Mouse (Mus musculus): ENCODE results near the gene Adamtsl5. TPM values are rescaled to one million over a fixed set of nuclear protein-coding genes. Genes with fewer than 3 reads are reported as not detected.

Adamtsl5 gene
- total and polyA plus RNA-seq, 3 experiments = 71.9 to 85.2 (median 84.5) TPM

- Histone ChIP-seq H3K79me2 (replicated peaks; ENCODE audit: control insufficient read depth, insufficient read depth, low read length) (peaks cover 4% of the 10 kb centered on the region), H3K4me3 (no peak overlapping the region), H3K36me3 (ENCODE audit: control insufficient read depth, insufficient read depth, low read length) (no peaks in the 10 kb centered on the region), H3K27me3 (ENCODE audit: control insufficient read depth, insufficient read depth, low read length) (no peaks in the 10 kb centered on the region), H3K4me1 (ENCODE audit: control insufficient read depth, insufficient read depth, low read length) (peaks cover 3% of the 10 kb centered on the region), H3K27ac (no peak overlapping the region), H3K9ac (ENCODE audit: low read depth, low read length) (no peak overlapping the region)
- 84% methylated on average over 7 of the region's 7 CpGs for WGBS
- no peak for DNase-seq
- TF ChIP-seq POLR2A (IDR thresholded peaks at IDR 0.05; ENCODE audit: insufficient read depth, low read depth, low read length) (no peak), CTCF (IDR thresholded peaks at IDR 0.05) (no peak)
- intact Hi-C loops (cut with DNase I) = no loop called here
Observed at GRCm38 (mm10) chr10:80382641-80383365, 34.6 kb upstream of the Adamtsl5 start.

GRCm38 (mm10) chr10:80377716-80378115 lies 29.5 kb upstream of the Adamtsl5 start:
- Histone ChIP-seq H3K36me3 (ENCODE audit: control insufficient read depth, insufficient read depth, low read length) (no peaks in the 10 kb centered on the region), H3K27ac (no peak overlapping the region), H3K27me3 (ENCODE audit: control insufficient read depth, insufficient read depth, low read length) (no peaks in the 10 kb centered on the region), H3K4me3 (no peak overlapping the region), H3K4me1 (ENCODE audit: control insufficient read depth, insufficient read depth, low read length) (no peaks in the 10 kb centered on the region), H3K9ac (ENCODE audit: low read depth, low read length) (no peak overlapping the region), H3K79me2 (replicated peaks; ENCODE audit: control insufficient read depth, insufficient read depth, low read length) (no peaks in the 10 kb centered on the region)
- intact Hi-C loops (cut with DNase I) = loop anchor here (5.0 kb wide), 1 partner anchor 130 kb away; no protein-coding TSS in a partner anchor
- WGBS = 51% methylated on average over 10 of the region's 10 CpGs
- TF ChIP-seq EP300 (IDR thresholded peaks at IDR 0.05; ENCODE audit: insufficient read depth, low read depth, low read length) = no peak
- no peak for TF ChIP-seq POLR2A (IDR thresholded peaks at IDR 0.05; ENCODE audit: insufficient read depth, low read depth, low read length)
- TF ChIP-seq CTCF (IDR thresholded peaks at IDR 0.05) = peak; percentile 74
- DNase-seq = no peak

- H3K36me3 ChIP-seq (ENCODE audit: control insufficient read depth, insufficient read depth, low read length) = no peaks in the 10 kb centered on the region
- H3K4me1 ChIP-seq (ENCODE audit: control insufficient read depth, insufficient read depth, low read length) = no peaks in the 10 kb centered on the region
- DNase-seq = peak; percentile 84 to 89
- intact Hi-C loops (cut with DNase I) = loop anchor here (5.0 kb wide), 1 partner anchor 131 kb away; no protein-coding TSS in a partner anchor
- no peaks in the 10 kb centered on the region for H3K27me3 ChIP-seq (ENCODE audit: control insufficient read depth, insufficient read depth, low read length)
- WGBS = 4% methylated on average over 7 of the region's 7 CpGs
- TF ChIP-seq POLR2A (IDR thresholded peaks at IDR 0.05; ENCODE audit: insufficient read depth, low read depth, low read length) = no peak
- peak; percentile 93 for TF ChIP-seq CTCF (IDR thresholded peaks at IDR 0.05)
- peak; percentile 78; the same call in 1 of the 2 replicates for TF ChIP-seq EP300 (IDR thresholded peaks at IDR 0.05; ENCODE audit: insufficient read depth, low read depth, low read length)
- H3K4me3 ChIP-seq = no peak overlapping the region
- H3K27ac ChIP-seq = no peak overlapping the region
- H3K79me2 ChIP-seq (replicated peaks; ENCODE audit: control insufficient read depth, insufficient read depth, low read length) = no peaks in the 10 kb centered on the region
- H3K9ac ChIP-seq (ENCODE audit: low read depth, low read length) = no peak overlapping the region
Observed at GRCm38 (mm10) chr10:80376160-80376559, 27.9 kb upstream of the Adamtsl5 start.

- no peaks in the 10 kb centered on the region for H3K79me2 ChIP-seq (replicated peaks; ENCODE audit: control insufficient read depth, insufficient read depth, low read length)
- intact Hi-C loops (cut with DNase I) = loop anchor here (1.0 to 5.0 kb wide), 3 partner anchors 24 to 197 kb away; partner anchors contain the start of genes Apc2 and Efna2
- H3K27ac ChIP-seq = no peak overlapping the region
- no peaks in the 10 kb centered on the region for H3K27me3 ChIP-seq (ENCODE audit: control insufficient read depth, insufficient read depth, low read length)
- 34% methylated on average over 6 of the region's 6 CpGs for WGBS
- no peaks in the 10 kb centered on the region for H3K36me3 ChIP-seq (ENCODE audit: control insufficient read depth, insufficient read depth, low read length)
- no peaks in the 10 kb centered on the region for H3K4me1 ChIP-seq (ENCODE audit: control insufficient read depth, insufficient read depth, low read length)
- no peak overlapping the region for H3K4me3 ChIP-seq
- no peak for TF ChIP-seq POLR2A (IDR thresholded peaks at IDR 0.05; ENCODE audit: insufficient read depth, low read depth, low read length)
- TF ChIP-seq CTCF (IDR thresholded peaks at IDR 0.05) = peak; percentile 81
- no peak for TF ChIP-seq EP300 (IDR thresholded peaks at IDR 0.05; ENCODE audit: insufficient read depth, low read depth, low read length)
- H3K9ac ChIP-seq (ENCODE audit: low read depth, low read length) = no peak overlapping the region
- peak; percentile 63 to 67 for DNase-seq
Observed at GRCm38 (mm10) chr10:80374063-80374462, 25.9 kb upstream of the Adamtsl5 start.

GRCm38 (mm10) chr10:80372706-80373105 lies 24.5 kb upstream of the Adamtsl5 start:
- H3K4me3 ChIP-seq = no peak overlapping the region
- no peak overlapping the region for H3K9ac ChIP-seq (ENCODE audit: low read depth, low read length)
- intact Hi-C loops (cut with DNase I) = loop anchor here (5.0 kb wide), 1 partner anchor 195 kb away; the partner anchor contains the start of gene Efna2

GRCm38 (mm10) chr10:80371983-80372382 lies 23.8 kb upstream of the Adamtsl5 start:
- 65% methylated on average over 9 of the region's 9 CpGs for WGBS
- Histone ChIP-seq H3K27me3 (ENCODE audit: control insufficient read depth, insufficient read depth, low read length) (no peaks in the 10 kb centered on the region), H3K79me2 (replicated peaks; ENCODE audit: control insufficient read depth, insufficient read depth, low read length) (no peaks in the 10 kb centered on the region), H3K27ac (no peak overlapping the region), H3K4me3 (no peak overlapping the region), H3K4me1 (ENCODE audit: control insufficient read depth, insufficient read depth, low read length) (no peaks in the 10 kb centered on the region), H3K36me3 (ENCODE audit: control insufficient read depth, insufficient read depth, low read length) (no peaks in the 10 kb centered on the region), H3K9ac (ENCODE audit: low read depth, low read length) (no peak overlapping the region)
- intact Hi-C loops (cut with DNase I) = loop anchor here (5.0 kb wide), 1 partner anchor 195 kb away; the partner anchor contains the start of gene Efna2
- DNase-seq = no peak
- TF ChIP-seq CTCF (IDR thresholded peaks at IDR 0.05) (no peak), POLR2A (IDR thresholded peaks at IDR 0.05; ENCODE audit: insufficient read depth, low read depth, low read length) (no peak), EP300 (IDR thresholded peaks at IDR 0.05; ENCODE audit: insufficient read depth, low read depth, low read length) (no peak)

More at GRCm38 (mm10) chr10:80372706-80373105, 24.5 kb upstream of the Adamtsl5 start:
- Histone ChIP-seq H3K79me2 (replicated peaks; ENCODE audit: control insufficient read depth, insufficient read depth, low read length) (no peaks in the 10 kb centered on the region), H3K4me1 (ENCODE audit: control insufficient read depth, insufficient read depth, low read length) (no peaks in the 10 kb centered on the region), H3K36me3 (ENCODE audit: control insufficient read depth, insufficient read depth, low read length) (no peaks in the 10 kb centered on the region), H3K27me3 (ENCODE audit: control insufficient read depth, insufficient read depth, low read length) (no peaks in the 10 kb centered on the region), H3K27ac (no peak overlapping the region)
- no peak for DNase-seq
- no peak for TF ChIP-seq POLR2A (IDR thresholded peaks at IDR 0.05; ENCODE audit: insufficient read depth, low read depth, low read length)
- 76% methylated on average over 6 of the region's 6 CpGs for WGBS
